Mouse (Mus musculus) hindbrain, embryonic 12.5 days (tissue): Measurements from ENCODE around the gene A030005K14Rik. TPM values are rescaled to one million over a fixed set of nuclear protein-coding genes. Genes with fewer than 3 reads are reported as not detected.

Source experiments
- ATAC-seq: fragments of 200-750 bp; cut with Nextera tagmentation; 2 replicates; pipeline ENCODE4 v1.8.0; 2017; ENCODE audit warnings: moderate TSS enrichment; ENCODE audit not compliant: low FRiP score
- H3K27ac ChIP-seq: fragments of 300-500 bp; sonication (generic); 2 replicates; pipeline ENCODE4 v1.5.1; 2016; ENCODE audit warnings: mild to moderate bottlenecking
- H3K27me3 ChIP-seq: fragments of 300-500 bp; sonication (generic); 2 replicates; pipeline ENCODE4 v1.6.1; 2016; ENCODE audit warnings: mild to moderate bottlenecking
- H3K36me3 ChIP-seq: fragments of 300-500 bp; sonication (generic); 2 replicates; pipeline ENCODE4 v1.6.1; 2016; ENCODE audit warnings: mild to moderate bottlenecking
- H3K4me1 ChIP-seq: fragments of 300-500 bp; sonication (generic); 2 replicates; pipeline ENCODE4 v1.6.1; 2016
- H3K4me2 ChIP-seq: fragments of 300-500 bp; sonication (generic); replicated peaks from 2 replicates; pipeline ENCODE4 v1.6.1; 2016; ENCODE audit warnings: mild to moderate bottlenecking
- H3K4me3 ChIP-seq: fragments of 300-500 bp; sonication (generic); 2 replicates; pipeline ENCODE4 v1.5.1; 2016; ENCODE audit warnings: mild to moderate bottlenecking
- H3K9ac ChIP-seq: fragments of 300-500 bp; sonication (generic); 2 replicates; pipeline ENCODE4 v1.6.1; 2016; ENCODE audit warnings: mild to moderate bottlenecking, moderate library complexity
- H3K9me3 ChIP-seq: fragments of 300-500 bp; sonication (generic); replicated peaks from 2 replicates; pipeline ENCODE4 v1.6.1; 2016; ENCODE audit warnings: mild to moderate bottlenecking
- WGBS: fragments of 180-500 bp; shearing (Covaris S2); methylation state at CpG from one replicate; pipeline ENCODE4 v1.1.7; 2016; 5-methylcytosine and 5-hydroxymethylcytosine counted together
- polyA plus RNA-seq: library from polyadenylated mRNA; unstranded; fragments of >200 nt; fragmentation: Nextera tagmentation; extraction: Ambion mirVana; gene quantifications from 2 replicates; pipeline ENCODE4 v1.2.1, GENCODE M21; 2016

A030005K14Rik gene
- polyA plus RNA-seq: not detected in 2 replicates

DNA sequence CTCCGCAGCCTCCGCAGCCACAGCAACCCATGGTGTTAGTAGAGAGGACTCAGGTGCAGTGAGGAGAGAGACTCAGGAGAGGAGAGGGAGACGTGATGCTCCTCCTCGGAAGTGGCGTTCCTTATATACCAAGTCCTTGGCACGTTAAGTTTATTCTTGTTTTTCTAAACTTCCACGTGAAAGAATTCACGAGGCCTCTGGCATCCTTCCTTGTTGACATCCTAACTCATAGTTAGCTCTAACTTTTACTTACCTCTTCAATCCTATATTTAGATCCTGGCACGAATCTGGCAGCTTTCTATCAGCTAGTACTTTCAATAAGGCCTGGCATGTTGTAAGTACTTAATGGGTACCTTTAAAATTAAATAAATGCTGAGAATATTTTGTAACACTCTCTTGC is at the start of gene A030005K14Rik:
Gene A030005K14Rik, minus strand, starts transcription at position 101 of the 400 bp plus-strand sequence.
- no peaks in the 10 kb centered on the region for H3K4me1 ChIP-seq
- H3K9ac ChIP-seq: no peak within 1 kb of the TSS
- H3K4me3 ChIP-seq: no peak within 1 kb of the TSS
- H3K36me3 ChIP-seq: no peaks in the 10 kb centered on the region
- no peaks in the 10 kb centered on the region for H3K27me3 ChIP-seq
- H3K4me2 ChIP-seq: no peak within 1 kb of the TSS
- no peak within 1 kb of the TSS for H3K27ac ChIP-seq
- no peak for ATAC-seq
- WGBS: 91% methylated on average over 9 of the region's 9 CpGs
- H3K9me3 ChIP-seq: no peaks in the 10 kb centered on the region

DNA sequence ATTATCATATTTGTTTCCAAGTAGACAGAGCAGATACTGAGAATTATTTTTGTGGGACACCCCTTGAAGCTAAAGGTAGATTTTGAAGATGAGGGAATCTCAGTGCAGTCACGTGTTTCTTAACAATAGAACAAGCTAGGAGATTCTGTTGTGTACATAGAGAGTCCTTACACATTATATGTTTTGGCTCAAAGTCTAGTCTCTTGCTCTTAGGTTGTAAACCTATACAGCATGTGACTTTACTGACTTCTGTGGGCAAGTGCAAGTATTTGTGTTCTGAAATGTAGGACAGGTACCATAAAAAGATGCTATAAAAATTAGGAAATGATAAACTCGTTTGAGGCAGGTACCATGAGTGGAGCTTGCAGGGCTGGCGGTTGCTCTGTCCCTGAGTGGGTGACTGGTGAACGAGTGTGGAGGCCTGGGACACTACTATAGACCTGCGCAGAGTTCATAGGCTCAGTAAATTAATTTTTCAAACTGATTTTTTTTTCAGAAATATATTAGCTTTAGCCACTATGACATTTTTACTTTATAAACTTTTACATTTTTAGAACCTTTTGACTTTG is 48.3 kb upstream of the A030005K14Rik start:
- no peak overlapping the region for H3K4me3 ChIP-seq
- no peaks in the 10 kb centered on the region for H3K36me3 ChIP-seq
- H3K4me1 ChIP-seq: no peaks in the 10 kb centered on the region
- no peak for ATAC-seq
- H3K9me3 ChIP-seq: no peaks in the 10 kb centered on the region
- WGBS: 81% methylated on average over 5 of the region's 5 CpGs
- no peak overlapping the region for H3K9ac ChIP-seq
- H3K27ac ChIP-seq: no peak overlapping the region
- H3K27me3 ChIP-seq: no peaks in the 10 kb centered on the region
- H3K4me2 ChIP-seq: no peak overlapping the region

DNA sequence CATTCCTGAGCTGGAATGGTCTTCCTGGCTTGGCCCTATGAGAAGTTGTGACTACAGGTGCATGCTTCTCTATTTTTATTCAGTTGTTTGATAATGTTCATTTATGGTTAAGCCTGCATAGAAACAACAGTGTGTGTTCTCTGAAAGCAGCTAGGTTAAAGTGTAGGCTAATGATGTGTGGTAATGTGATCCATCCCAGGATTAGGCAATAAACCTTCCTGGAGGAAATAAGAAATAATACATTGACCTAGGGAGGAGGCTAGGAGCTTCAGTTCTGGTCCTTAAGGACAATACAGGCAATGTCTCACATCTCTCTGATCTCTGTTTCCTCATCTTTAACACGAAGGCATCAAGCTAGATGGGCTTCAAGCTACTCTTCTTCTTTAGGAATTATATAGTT is 46.3 kb upstream of the A030005K14Rik start:
- H3K27me3 ChIP-seq: no peaks in the 10 kb centered on the region
- H3K4me3 ChIP-seq: no peak overlapping the region
- ATAC-seq: no peak
- H3K9ac ChIP-seq: no peak overlapping the region
- no peaks in the 10 kb centered on the region for H3K4me1 ChIP-seq
- 71% methylated on average over 1 of the region's 1 CpGs for WGBS
- no peak overlapping the region for H3K4me2 ChIP-seq
- H3K36me3 ChIP-seq: no peaks in the 10 kb centered on the region
- no peaks in the 10 kb centered on the region for H3K9me3 ChIP-seq
- no peak overlapping the region for H3K27ac ChIP-seq

DNA sequence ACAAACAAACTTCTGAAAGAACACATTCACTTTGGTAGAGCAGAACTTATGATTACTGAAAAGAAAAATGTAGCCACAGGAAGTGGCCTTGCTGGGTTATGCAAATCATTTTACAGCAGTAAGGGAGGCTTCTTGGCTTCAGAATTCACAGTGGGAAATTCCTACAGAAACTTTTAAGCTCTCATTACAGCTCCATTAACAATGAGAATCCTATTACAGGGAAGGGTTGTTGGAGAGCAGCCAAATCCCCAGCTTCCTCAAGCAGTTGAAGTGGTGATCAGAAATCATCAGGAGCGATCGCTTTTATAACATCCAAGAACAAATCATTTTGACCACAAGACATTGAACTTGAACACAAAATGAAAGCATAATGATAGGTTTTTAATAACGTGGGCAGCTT is 42.7 kb upstream of the A030005K14Rik start:
- 57% methylated on average over 3 of the region's 3 CpGs for WGBS
- no peaks in the 10 kb centered on the region for H3K27me3 ChIP-seq
- H3K9ac ChIP-seq: no peak overlapping the region
- no peaks in the 10 kb centered on the region for H3K36me3 ChIP-seq
- H3K4me3 ChIP-seq: no peak overlapping the region
- no peaks in the 10 kb centered on the region for H3K9me3 ChIP-seq
- no peak overlapping the region for H3K27ac ChIP-seq
- no peak for ATAC-seq
- no peak overlapping the region for H3K4me2 ChIP-seq
- no peaks in the 10 kb centered on the region for H3K4me1 ChIP-seq

DNA sequence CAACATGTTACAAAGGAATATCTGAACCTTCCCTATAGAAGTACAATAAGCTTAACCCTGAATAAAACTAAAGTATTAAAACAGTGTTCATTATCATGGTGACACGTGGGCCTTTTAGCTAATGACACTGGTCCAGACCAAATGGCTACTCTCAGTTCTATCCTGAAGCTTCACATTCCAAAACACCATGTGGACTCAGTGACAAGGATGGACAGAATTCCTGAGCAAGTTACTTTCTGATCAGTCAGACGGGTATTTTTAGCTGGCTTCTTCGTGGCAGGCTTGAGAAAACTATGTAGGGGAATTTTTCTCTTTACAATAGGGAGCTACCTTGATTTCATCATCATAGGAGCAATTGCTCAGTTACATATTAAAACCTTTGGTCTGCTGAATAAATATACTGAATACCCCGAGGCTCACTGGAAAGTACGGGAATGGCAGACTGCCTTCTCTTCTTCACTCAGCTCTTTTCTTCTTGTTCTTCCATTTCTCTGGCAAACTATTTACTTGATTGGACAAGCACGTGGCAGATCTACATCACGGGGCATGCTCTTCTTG is 40.5 kb upstream of the A030005K14Rik start:
- no peaks in the 10 kb centered on the region for H3K9me3 ChIP-seq
- H3K4me2 ChIP-seq: no peak overlapping the region
- 81% methylated on average over 7 of the region's 7 CpGs for WGBS
- no peak overlapping the region for H3K9ac ChIP-seq
- ATAC-seq: no peak
- H3K36me3 ChIP-seq: no peaks in the 10 kb centered on the region
- H3K4me3 ChIP-seq: no peak overlapping the region
- no peaks in the 10 kb centered on the region for H3K27me3 ChIP-seq
- H3K27ac ChIP-seq: no peak overlapping the region
- no peaks in the 10 kb centered on the region for H3K4me1 ChIP-seq

DNA sequence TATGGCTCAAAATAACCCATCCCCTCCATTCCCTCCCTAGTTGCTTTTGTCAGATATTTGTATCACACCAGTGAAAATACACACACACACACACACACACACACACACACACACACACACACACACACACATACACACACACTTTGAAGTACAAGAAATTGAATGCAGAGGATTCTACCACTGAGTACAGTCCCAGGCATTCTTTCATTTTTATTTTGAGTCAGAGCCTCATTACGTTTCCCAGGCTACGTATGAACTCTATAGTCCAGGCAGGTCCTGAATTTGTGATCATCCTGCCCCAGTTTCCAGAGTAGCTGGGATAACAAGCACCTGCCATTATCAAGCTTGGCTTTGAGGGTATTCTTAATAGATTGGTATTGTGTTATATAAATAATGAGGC is 40.0 kb upstream of the A030005K14Rik start:
- Histone ChIP-seq H3K9me3 (no peaks in the 10 kb centered on the region), H3K4me3 (no peak overlapping the region), H3K27ac (no peak overlapping the region), H3K4me1 (no peaks in the 10 kb centered on the region), H3K27me3 (no peaks in the 10 kb centered on the region), H3K9ac (no peak overlapping the region), H3K4me2 (no peak overlapping the region), H3K36me3 (no peaks in the 10 kb centered on the region)
- no peak for ATAC-seq
- WGBS: 78% methylated on average over 2 of the region's 2 CpGs

DNA sequence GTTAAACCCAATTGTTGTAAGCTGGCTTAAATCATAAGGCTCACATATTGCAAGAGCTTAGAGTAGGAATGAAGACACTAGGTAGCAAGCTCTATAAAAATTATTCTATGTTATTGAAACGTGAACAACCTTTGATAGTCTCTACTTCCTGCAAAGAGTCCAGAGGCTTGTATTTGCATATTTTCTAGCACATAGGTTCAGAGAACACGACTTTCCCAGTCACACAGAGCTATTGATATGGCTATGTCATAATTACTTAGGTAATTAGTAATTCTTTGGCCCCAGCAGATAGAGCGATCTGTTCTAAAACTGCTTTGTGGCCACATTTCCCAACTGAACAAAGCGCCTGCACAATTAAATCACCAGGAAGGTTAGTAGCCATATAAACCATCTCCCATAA is 37.8 kb upstream of the A030005K14Rik start:
- H3K9ac ChIP-seq: no peak overlapping the region
- H3K27ac ChIP-seq: no peak overlapping the region
- H3K27me3 ChIP-seq: no peaks in the 10 kb centered on the region
- WGBS: 79% methylated on average over 4 of the region's 4 CpGs
- no peak overlapping the region for H3K4me2 ChIP-seq
- ATAC-seq: no peak
- H3K4me3 ChIP-seq: no peak overlapping the region
- no peaks in the 10 kb centered on the region for H3K9me3 ChIP-seq
- no peaks in the 10 kb centered on the region for H3K36me3 ChIP-seq
- no peaks in the 10 kb centered on the region for H3K4me1 ChIP-seq

DNA sequence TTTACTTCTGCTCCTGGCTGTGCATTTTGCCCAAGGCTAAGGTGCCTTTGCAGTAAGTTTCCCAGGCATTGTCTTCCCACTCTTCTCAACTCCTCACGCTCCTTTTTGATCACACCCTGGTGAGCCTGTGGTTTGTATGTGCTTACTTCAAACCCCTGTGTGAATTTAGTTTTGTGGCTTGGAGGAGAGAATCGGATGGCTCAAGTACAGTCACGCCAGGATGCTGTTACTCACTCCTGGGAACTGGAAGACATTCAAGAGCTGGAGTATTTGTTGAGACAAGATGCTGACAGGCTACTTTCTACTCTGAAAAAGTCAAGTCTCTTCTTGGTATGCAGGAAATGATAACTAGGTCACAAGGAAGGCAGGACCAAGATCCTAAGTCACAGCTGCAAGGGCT is 32.1 kb upstream of the A030005K14Rik start:
- Histone ChIP-seq H3K4me3 (no peak overlapping the region), H3K4me2 (no peak overlapping the region), H3K27ac (no peak overlapping the region), H3K36me3 (no peaks in the 10 kb centered on the region), H3K27me3 (no peaks in the 10 kb centered on the region), H3K9ac (no peak overlapping the region), H3K9me3 (no peaks in the 10 kb centered on the region), H3K4me1 (no peaks in the 10 kb centered on the region)
- no peak for ATAC-seq
- 76% methylated on average over 3 of the region's 3 CpGs for WGBS

DNA sequence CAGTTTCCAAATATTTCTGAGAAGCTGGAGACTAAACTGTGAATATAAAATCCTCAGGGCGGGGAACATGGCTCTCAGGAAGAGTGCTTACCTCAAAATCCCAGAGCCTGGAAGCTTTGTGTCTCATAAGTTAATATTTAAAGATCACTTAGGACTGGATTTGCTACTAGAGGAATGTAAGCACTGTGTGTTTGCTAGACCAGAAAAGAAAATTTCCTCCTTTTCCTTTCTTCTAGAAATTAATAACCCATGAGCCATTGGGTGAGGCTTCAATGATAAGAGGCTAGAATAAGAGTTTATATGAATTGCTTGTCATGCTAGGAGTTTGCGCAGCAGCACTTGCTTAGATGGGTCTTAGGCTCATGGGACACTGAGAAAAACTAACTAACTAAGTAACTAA is 25.6 kb upstream of the A030005K14Rik start:
- Histone ChIP-seq H3K4me2 (no peak overlapping the region), H3K9me3 (no peaks in the 10 kb centered on the region), H3K27me3 (no peaks in the 10 kb centered on the region), H3K4me1 (no peaks in the 10 kb centered on the region), H3K27ac (no peak overlapping the region), H3K9ac (no peak overlapping the region), H3K4me3 (no peak overlapping the region), H3K36me3 (no peaks in the 10 kb centered on the region)
- whole genome bisulfite sequencing: 96% methylated on average over 2 of the region's 2 CpGs
- ATAC-seq: no peak

DNA sequence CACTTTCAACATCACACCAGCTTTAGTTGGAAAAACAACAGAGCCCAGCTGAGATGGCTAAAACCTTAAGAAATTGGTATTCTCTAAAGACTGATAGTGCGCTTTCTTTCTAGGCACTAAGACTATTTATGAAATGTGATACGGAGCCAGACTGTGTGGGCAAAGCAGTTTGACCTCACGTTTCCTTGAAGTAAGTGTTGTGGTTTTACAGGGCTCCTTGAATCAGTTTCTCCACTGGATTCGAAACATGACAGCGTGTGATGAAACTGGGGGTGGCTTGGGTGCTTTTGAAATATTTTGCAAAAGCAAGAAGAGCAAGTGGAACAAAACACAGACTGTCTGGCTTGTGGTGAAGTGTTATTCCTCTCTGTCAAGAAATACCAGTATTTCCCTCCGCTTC is 17.8 kb upstream of the A030005K14Rik start:
- no peak for ATAC-seq
- no peak overlapping the region for H3K4me2 ChIP-seq
- H3K9ac ChIP-seq: no peak overlapping the region
- H3K27me3 ChIP-seq: no peaks in the 10 kb centered on the region
- no peaks in the 10 kb centered on the region for H3K36me3 ChIP-seq
- no peak overlapping the region for H3K27ac ChIP-seq
- no peak overlapping the region for H3K4me3 ChIP-seq
- H3K9me3 ChIP-seq: no peaks in the 10 kb centered on the region
- no peaks in the 10 kb centered on the region for H3K4me1 ChIP-seq
- WGBS: 74% methylated on average over 6 of the region's 6 CpGs

DNA sequence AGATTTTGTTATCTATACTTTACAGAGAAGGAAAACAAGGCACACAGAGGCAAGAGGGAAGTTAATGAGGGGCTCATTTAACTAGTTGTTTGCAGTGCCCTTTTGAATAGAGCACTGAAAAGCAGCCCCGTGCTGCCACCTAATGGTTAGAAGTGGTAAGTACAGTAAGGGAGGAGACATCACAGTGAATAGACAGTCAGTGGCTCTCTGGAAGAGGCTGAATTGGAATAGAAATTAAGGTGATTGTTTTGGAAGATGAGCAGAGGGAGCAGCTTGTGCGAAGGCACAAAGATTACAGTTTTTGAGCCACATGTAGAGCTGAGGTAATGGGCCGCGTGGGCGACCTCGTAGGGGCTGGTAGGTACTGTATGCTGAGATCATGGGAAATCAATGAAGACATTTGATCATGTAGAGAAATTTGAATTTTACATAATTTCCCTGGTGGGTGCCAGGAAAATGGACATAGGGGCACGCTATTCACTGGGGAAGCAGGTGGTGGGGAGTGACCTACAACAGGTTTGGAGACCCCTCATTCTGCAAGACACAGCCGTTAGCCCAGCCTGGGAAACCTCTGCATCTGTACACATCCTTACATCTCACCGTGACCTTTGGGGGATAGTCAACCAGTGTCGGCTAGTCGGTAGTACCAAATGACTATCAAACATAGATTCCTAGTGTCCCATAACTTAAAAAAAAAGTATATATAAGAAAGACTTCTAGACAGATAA is 17.2 kb upstream of the A030005K14Rik start:
- Histone ChIP-seq H3K36me3 (no peaks in the 10 kb centered on the region), H3K4me2 (peak overlapping the region; percentile 39), H3K4me3 (peak overlapping the region; percentile 13; the same call in 1 of the 2 replicates), H3K27ac (no peak overlapping the region), H3K9me3 (no peaks in the 10 kb centered on the region), H3K9ac (no peak overlapping the region), H3K4me1 (no peaks in the 10 kb centered on the region), H3K27me3 (no peaks in the 10 kb centered on the region)
- 49% methylated on average over 11 of the region's 11 CpGs for WGBS
- ATAC-seq: peak; percentile 85

DNA sequence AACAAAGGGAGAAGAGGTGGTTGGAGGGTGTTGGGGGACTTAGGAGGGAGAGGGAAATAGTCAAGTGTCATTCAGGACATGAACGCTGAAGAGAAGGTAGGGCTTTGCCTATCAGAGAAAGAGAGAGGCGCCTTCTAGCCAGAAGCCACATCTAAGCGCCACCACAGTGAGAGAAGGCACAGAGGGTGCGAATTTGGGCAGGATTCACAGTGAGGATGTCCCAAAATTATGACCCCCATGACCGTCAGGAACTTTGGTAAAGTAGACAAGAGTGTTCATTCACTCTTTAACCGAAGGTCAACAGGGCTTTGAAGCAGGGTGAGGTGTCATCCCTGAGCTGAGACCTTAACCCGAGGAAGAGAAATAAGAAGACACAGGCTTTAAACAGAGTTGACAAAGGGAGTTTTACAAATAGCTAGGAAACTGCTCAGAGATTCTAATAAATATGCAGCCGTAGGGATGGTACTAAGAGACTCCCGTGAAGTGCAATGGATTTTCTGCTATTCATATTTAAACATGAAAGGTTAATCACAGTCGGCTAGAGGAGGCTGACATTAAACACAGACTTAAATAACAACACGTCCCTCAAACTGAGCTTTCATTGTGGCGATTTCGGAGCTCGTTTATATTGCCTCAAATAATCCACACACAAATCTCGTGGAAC is 16.5 kb upstream of the A030005K14Rik start:
- no peak for ATAC-seq
- peak overlapping the region; percentile 13; the same call in 1 of the 2 replicates for H3K4me3 ChIP-seq

More for the DNA sequence above, 16.5 kb upstream of the A030005K14Rik start:
- no peaks in the 10 kb centered on the region for H3K36me3 ChIP-seq
- H3K4me1 ChIP-seq: no peaks in the 10 kb centered on the region
- no peaks in the 10 kb centered on the region for H3K27me3 ChIP-seq
- H3K9ac ChIP-seq: no peak overlapping the region
- no peak overlapping the region for H3K27ac ChIP-seq
- 43% methylated on average over 15 of the region's 15 CpGs for WGBS
- peak overlapping the region; percentile 39 for H3K4me2 ChIP-seq
- no peaks in the 10 kb centered on the region for H3K9me3 ChIP-seq
